Mouse (Mus musculus): ENCODE measurements around the gene Nploc4. TPM values are rescaled to one million over a fixed set of nuclear protein-coding genes. Genes with fewer than 3 reads are reported as not detected.

Nploc4 gene
- polyA plus RNA-seq (2015; fragmentation: Nextera tagmentation; extraction: Ambion mirVana), result 20.4 and 26.7 TPM in 2 replicates

GRCm38 (mm10) chr11:120437152-120437856 is at the start of gene Nploc4:
TSS of gene Nploc4 (minus strand) at chr11:120437708.

DNA sequence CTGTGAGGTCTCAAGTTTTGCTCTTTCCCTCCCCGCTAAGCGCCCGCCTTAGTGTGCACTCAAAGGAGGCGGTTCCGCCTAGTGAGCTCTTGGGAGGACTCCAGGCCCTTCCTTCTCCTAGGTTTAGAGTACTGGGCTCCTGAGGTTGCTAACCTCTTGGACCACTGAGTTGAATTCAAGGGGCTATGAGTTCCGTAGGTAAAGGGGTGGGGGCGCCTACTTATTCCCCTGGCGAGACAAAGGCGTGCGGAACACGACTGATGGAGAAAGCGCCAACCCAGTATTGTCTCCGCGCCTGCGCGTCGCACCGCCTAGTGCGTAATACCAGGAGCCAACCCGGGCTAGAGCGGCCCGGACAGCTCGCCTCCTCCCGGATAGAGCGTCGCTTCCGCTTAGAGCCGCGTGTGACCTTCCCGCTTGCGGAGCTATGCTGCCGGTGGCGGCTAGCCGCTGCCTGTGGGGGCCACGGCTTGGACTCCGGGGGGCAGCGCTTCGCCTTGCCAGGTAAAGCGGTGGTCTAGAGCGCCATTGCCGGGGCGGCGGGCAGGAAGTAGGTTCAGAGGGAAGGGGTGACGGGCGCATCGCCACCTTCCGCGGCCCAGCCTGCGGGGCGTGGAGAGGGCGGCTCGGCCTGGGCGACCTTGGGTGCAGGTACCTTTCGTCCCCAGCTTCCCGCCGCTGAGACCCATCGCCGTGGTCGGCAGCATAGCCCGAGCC is 46.9 kb upstream of the Nploc4 start, which contains the start of gene Mrpl12:
Mrpl12 (plus strand) TSS at position 349 of the 717 bp plus-strand sequence.

GRCm38 (mm10) chr11:120467051-120467735 is 29.7 kb upstream of the Nploc4 start, which contains the start of gene Arl16:
TSS of gene Arl16 (minus strand) at chr11:120467607.

GRCm38 (mm10) chr11:120457772-120458751 is 20.6 kb upstream of the Nploc4 start, which contains the start of the genes Oxld1 and Ccdc137:
TSS of gene Oxld1 (minus strand) at chr11:120458068.
TSS of gene Ccdc137 (plus strand) at chr11:120458115.

DNA sequence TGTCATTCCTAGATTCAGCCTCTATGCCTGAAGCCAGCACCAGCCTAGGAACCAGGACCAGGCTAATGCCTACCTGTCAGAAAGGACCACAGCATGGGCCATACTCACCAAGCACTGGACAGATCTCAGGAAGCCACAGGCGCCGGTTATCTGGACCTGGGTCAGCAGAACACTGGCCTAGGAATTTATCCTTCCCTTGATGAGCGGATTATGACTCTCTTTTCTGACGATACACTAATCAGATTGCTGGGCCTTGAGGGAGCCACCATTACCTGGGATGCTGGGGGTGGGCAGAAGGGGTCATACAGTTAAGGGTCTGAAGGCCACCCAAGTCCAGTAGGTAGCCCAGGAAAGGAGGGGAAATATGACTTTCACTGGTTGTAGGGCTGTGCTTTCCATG is 15.8 kb upstream of the Nploc4 start, which contains the start of gene Pde6g:
Pde6g (minus strand) TSS at position 195 of the 400 bp plus-strand sequence.

DNA sequence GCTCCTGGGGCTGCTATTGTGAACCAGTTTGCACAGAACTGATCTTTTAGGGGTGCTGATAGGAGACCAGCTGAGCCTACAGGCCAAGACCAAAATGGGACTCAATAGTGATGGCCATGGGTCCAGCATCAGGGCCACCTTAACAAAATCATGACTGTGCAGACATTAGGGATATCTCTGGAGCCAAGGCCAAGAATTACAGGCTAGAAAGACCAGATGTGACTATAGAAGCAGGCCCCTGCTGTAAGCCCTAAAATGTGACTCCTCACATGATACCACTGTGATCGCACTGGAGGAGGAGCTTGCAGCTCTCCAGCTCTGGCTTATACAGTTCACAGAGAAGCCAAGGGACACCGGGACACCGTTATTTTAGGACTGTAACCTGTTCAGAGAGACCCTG is 4.8 kb upstream of the Nploc4 start, which contains the start of gene Tspan10:
Tspan10 (plus strand) TSS at position 301 of the 400 bp plus-strand sequence.

DNA sequence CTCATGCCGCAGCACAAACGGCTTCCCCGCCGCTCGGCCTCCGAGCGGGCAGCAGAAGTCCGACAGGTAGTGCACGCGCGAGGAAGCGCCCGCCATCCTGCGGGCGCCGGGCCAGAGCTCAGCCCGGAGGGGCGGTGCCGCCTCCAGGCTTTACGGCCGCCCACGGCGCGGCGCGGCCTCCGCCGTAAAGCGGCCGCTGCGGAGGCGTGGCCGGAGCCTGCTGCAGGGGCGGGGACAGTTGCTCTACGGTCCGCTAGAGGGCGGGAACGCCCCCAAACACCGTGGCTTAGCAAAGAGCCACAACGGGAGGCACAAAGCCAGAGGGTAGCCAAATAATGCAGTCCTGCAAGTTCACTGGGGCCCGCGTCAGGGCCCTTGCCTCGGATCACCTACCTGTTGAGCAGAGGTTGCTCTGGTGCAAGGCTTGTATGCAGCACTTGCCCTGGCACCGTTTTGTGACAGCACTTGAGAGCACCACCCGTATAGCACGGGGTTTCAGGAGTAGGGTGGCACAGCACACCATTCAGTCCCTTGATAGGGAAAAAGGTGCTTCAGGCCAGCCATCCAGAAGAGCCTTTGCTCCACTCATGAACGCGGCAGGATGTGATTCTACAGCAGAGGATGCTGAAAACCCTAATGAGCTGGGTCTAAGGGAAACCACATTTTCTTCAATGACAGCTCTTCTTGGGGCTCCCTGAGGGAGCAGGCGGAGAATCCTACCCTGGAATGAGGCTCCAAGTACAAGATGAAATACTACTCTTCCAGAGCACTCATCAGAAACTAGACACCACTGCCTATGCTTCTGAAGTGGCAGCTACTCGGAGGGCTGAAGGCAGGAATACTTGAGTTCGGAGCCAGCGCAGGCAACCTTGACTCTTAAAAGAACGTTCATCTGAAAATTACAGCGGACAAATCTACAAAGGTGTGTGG is 58.6 kb downstream of the Nploc4 start, which contains the start of gene Faap100:
Faap100 (minus strand) TSS at position 154 of the 930 bp plus-strand sequence.

GRCm38 (mm10) chr11:120361295-120361694 is 76.2 kb downstream of the Nploc4 start, which contains the start of gene Fscn2:
TSS of gene Fscn2 (plus strand) at chr11:120361534.

DNA sequence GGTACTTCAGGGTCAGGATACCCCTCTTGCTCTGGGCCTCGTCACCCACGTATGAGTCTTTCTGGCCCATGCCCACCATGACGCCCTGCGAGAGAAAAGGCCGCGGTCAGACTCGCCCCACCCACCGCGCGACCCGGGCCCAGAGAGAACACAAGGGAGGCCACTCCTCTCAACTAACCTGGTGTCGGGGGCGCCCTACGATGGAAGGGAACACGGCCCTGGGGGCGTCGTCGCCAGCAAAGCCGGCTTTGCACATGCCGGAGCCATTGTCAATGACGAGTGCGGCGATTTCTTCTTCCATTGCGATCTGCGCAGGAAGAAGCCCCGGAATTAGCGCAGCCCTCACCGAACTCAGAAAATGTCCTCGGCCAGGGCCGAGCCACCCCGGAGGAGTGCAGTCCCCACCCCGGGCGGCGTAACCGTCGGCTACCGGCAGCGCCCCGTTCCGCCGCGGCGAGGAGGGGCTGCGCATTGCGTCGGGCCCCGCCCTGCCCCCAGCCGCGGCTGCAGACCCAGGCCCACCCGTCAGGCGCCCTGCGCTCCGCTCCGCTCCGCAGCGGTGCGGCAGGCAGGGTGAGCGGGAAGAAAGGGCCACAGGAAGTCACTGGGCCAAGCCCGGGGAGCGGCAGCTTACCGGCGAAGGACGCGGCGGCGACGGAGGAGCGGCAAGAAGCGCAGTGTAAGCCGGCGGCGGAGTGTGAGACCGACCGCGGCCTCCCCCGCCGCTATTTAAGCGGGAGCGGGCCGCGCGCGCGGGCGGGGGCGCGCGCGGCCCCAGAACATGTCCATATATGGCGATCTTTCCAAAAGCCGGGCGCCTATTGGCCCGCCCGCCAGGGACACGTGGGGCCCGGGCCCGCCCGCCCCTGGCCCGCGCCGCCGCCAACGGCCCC is 89.5 kb downstream of the Nploc4 start, which contains the start of gene Actg1:
Actg1 (minus strand) TSS at position 752 of the 893 bp plus-strand sequence.

Small RNA genes lying within 50 kb of the gene (microRNA-seq; reads per million reads assigned to microRNA genes)
- gene Gm23419 (ENCODE audit: borderline replicate concordance, insufficient number of aligned reads) (not detected), gene Mir6935 (ENCODE audit: borderline replicate concordance, insufficient number of aligned reads) (1.1 reads per million)

Other genes starting within 250 kb of the Nploc4 start
- gene Bahcc1, start 204.8 kb downstream of the Nploc4 start, polyA plus RNA-seq (2015; fragmentation: Nextera tagmentation; extraction: Ambion mirVana), result 4.2 TPM in 2 replicates
- 924 and 1,111 TPM in 2 replicates for gene Actg1, start 89.2 kb downstream of the Nploc4 start, polyA plus RNA-seq (2015; fragmentation: Nextera tagmentation; extraction: Ambion mirVana)
- gene Fscn2, start 76.2 kb downstream of the Nploc4 start, polyA plus RNA-seq (2015; fragmentation: Nextera tagmentation; extraction: Ambion mirVana), result 0.49 and 0.69 TPM in 2 replicates
- gene Faap100, start 58.9 kb downstream of the Nploc4 start, polyA plus RNA-seq (2015; fragmentation: Nextera tagmentation; extraction: Ambion mirVana), result 15.2 and 21.4 TPM in 2 replicates
- not detected in 2 replicates for gene Tspan10, start 4.9 kb upstream of the Nploc4 start, polyA plus RNA-seq (2015; fragmentation: Nextera tagmentation; extraction: Ambion mirVana)
- gene Pde6g, start 15.8 kb upstream of the Nploc4 start, polyA plus RNA-seq (2015; fragmentation: Nextera tagmentation; extraction: Ambion mirVana), result not detected in 2 replicates
- 54.3 and 83.5 TPM in 2 replicates for gene Oxld1, start 20.4 kb upstream of the Nploc4 start, polyA plus RNA-seq (2015; fragmentation: Nextera tagmentation; extraction: Ambion mirVana)
- 17.7 and 21.3 TPM in 2 replicates for gene Ccdc137, start 20.4 kb upstream of the Nploc4 start, polyA plus RNA-seq (2015; fragmentation: Nextera tagmentation; extraction: Ambion mirVana)
- 38.6 and 47.5 TPM in 2 replicates for gene Arl16, start 29.9 kb upstream of the Nploc4 start, polyA plus RNA-seq (2015; fragmentation: Nextera tagmentation; extraction: Ambion mirVana)
- 164 and 216 TPM in 2 replicates for gene Mrpl12, start 46.9 kb upstream of the Nploc4 start, polyA plus RNA-seq (2015; fragmentation: Nextera tagmentation; extraction: Ambion mirVana)
- 37.8 and 83.2 TPM in 2 replicates for gene Slc25a10, start 54.1 kb upstream of the Nploc4 start, polyA plus RNA-seq (2015; fragmentation: Nextera tagmentation; extraction: Ambion mirVana)
- gene Gcgr, start 93.0 kb upstream of the Nploc4 start, polyA plus RNA-seq (2015; fragmentation: Nextera tagmentation; extraction: Ambion mirVana), result 2.4 and 2.5 TPM in 2 replicates
- 173 and 184 TPM in 2 replicates for gene Mcrip1, start 112.0 kb upstream of the Nploc4 start, polyA plus RNA-seq (2015; fragmentation: Nextera tagmentation; extraction: Ambion mirVana)
- 0.39 and 1.3 TPM in 2 replicates for gene Ppp1r27, start 113.4 kb upstream of the Nploc4 start, polyA plus RNA-seq (2015; fragmentation: Nextera tagmentation; extraction: Ambion mirVana)
- 393 and 466 TPM in 2 replicates for gene P4hb, start 135.5 kb upstream of the Nploc4 start, polyA plus RNA-seq (2015; fragmentation: Nextera tagmentation; extraction: Ambion mirVana)
- gene Arhgdia, start 143.9 kb upstream of the Nploc4 start, polyA plus RNA-seq (2015; fragmentation: Nextera tagmentation; extraction: Ambion mirVana), result 318 and 341 TPM in 2 replicates
- gene Alyref, start 160.7 kb upstream of the Nploc4 start, polyA plus RNA-seq (2015; fragmentation: Nextera tagmentation; extraction: Ambion mirVana), result 271 and 273 TPM in 2 replicates
- 152 and 197 TPM in 2 replicates for gene Anapc11, start 160.7 kb upstream of the Nploc4 start, polyA plus RNA-seq (2015; fragmentation: Nextera tagmentation; extraction: Ambion mirVana)
- gene Npb, start 170.8 kb upstream of the Nploc4 start, polyA plus RNA-seq (2015; fragmentation: Nextera tagmentation; extraction: Ambion mirVana), result 1.7 and 3.3 TPM in 2 replicates
- gene Pcyt2, start 180.2 kb upstream of the Nploc4 start, polyA plus RNA-seq (2015; fragmentation: Nextera tagmentation; extraction: Ambion mirVana), result 62.0 and 82.8 TPM in 2 replicates
- 33.3 and 62.9 TPM in 2 replicates for gene Sirt7, start 187.5 kb upstream of the Nploc4 start, polyA plus RNA-seq (2015; fragmentation: Nextera tagmentation; extraction: Ambion mirVana)
- 18.1 and 19.0 TPM in 2 replicates for gene Mafg, start 195.9 kb upstream of the Nploc4 start, polyA plus RNA-seq (2015; fragmentation: Nextera tagmentation; extraction: Ambion mirVana)
- 5.8 and 9.0 TPM in 2 replicates for gene Pycr1, start 206.1 kb upstream of the Nploc4 start, polyA plus RNA-seq (2015; fragmentation: Nextera tagmentation; extraction: Ambion mirVana)
- 0.22 and 0.95 TPM in 2 replicates for gene Myadml2, start 210.4 kb upstream of the Nploc4 start, polyA plus RNA-seq (2015; fragmentation: Nextera tagmentation; extraction: Ambion mirVana)
- gene Notum, start 223.5 kb upstream of the Nploc4 start, polyA plus RNA-seq (2015; fragmentation: Nextera tagmentation; extraction: Ambion mirVana), result 6.2 and 6.7 TPM in 2 replicates
- gene Aspscr1, start 235.3 kb upstream of the Nploc4 start, polyA plus RNA-seq (2015; fragmentation: Nextera tagmentation; extraction: Ambion mirVana), result 103 and 122 TPM in 2 replicates

All from adrenal gland, postnatal 0 days (tissue).